Mouse (Mus musculus): ENCODE measurements around the gene Mdh2.

Gene Mdh2

GRCm38 (mm10) chr5:135776546-135776945 lies 1.7 kb upstream of the Mdh2 start:
- no peak for DNase-seq (ENCODE audit: low read depth, low spot score)

GRCm38 (mm10) chr5:135777796-135778470 lies 347 bp upstream of the Mdh2 start, which contains the start of gene Styxl1:
Gene Styxl1, minus strand, starts transcription at chr5:135778385.
- DNase-seq (ENCODE audit: low read depth, low spot score), result peak; percentile 29

GRCm38 (mm10) chr5:135780331-135780730 lies 2.1 kb downstream of the Mdh2 start:
- no peak for DNase-seq (ENCODE audit: low read depth, low spot score)

GRCm38 (mm10) chr5:135782901-135783300 lies 4.6 kb downstream of the Mdh2 start:
- no peak for DNase-seq (ENCODE audit: low read depth, low spot score)

- peak; percentile 73 for DNase-seq (ENCODE audit: low read depth, low spot score)
These were observed 15.9 kb downstream of the Mdh2 start for GRCm38 (mm10) chr5:135793996-135794858.

GRCm38 (mm10) chr5:135794859-135795181 lies 16.5 kb downstream of the Mdh2 start:
- DNase-seq (ENCODE audit: low read depth, low spot score), result no peak

GRCm38 (mm10) chr5:135799746-135800145 lies 21.5 kb downstream of the Mdh2 start:
- DNase-seq (ENCODE audit: low read depth, low spot score), result no peak

GRCm38 (mm10) chr5:135800927-135801326 lies 22.6 kb downstream of the Mdh2 start:
- DNase-seq (ENCODE audit: low read depth, low spot score), result no peak

GRCm38 (mm10) chr5:135802641-135803040 lies 24.4 kb downstream of the Mdh2 start:
- DNase-seq (ENCODE audit: low read depth, low spot score), result no peak

- no peak for DNase-seq (ENCODE audit: low read depth, low spot score)
These were observed 24.9 kb downstream of the Mdh2 start for GRCm38 (mm10) chr5:135803135-135803534.

GRCm38 (mm10) chr5:135803676-135804075 lies 25.4 kb downstream of the Mdh2 start:
- DNase-seq (ENCODE audit: low read depth, low spot score), result no peak

GRCm38 (mm10) chr5:135804735-135805134 lies 26.5 kb downstream of the Mdh2 start:
- DNase-seq (ENCODE audit: low read depth, low spot score), result no peak

- DNase-seq (ENCODE audit: low read depth, low spot score), result peak; percentile 80
These were observed 28.4 kb downstream of the Mdh2 start, which contains the start of gene Srrm3 for GRCm38 (mm10) chr5:135806555-135807262. Gene Srrm3, plus strand, starts transcription at chr5:135806890.

GRCm38 (mm10) chr5:135807263-135807637 lies 29.0 kb downstream of the Mdh2 start:
- no peak for DNase-seq (ENCODE audit: low read depth, low spot score)

GRCm38 (mm10) chr5:135812991-135813390 lies 34.7 kb downstream of the Mdh2 start:
- DNase-seq (ENCODE audit: low read depth, low spot score), result no peak

GRCm38 (mm10) chr5:135818491-135818890 lies 40.2 kb downstream of the Mdh2 start:
- DNase-seq (ENCODE audit: low read depth, low spot score), result no peak

- DNase-seq (ENCODE audit: low read depth, low spot score), result no peak
These were observed 44.1 kb downstream of the Mdh2 start for GRCm38 (mm10) chr5:135822316-135822944.

GRCm38 (mm10) chr5:135824517-135824916 lies 46.2 kb downstream of the Mdh2 start:
- DNase-seq (ENCODE audit: low read depth, low spot score), result no peak

- DNase-seq (ENCODE audit: low read depth, low spot score), result no peak
These were observed 47.9 kb downstream of the Mdh2 start for GRCm38 (mm10) chr5:135826225-135826624.

GRCm38 (mm10) chr5:135829381-135829780 lies 51.1 kb downstream of the Mdh2 start:
- DNase-seq (ENCODE audit: low read depth, low spot score), result no peak

- no peak for DNase-seq (ENCODE audit: low read depth, low spot score)
These were observed 54.4 kb downstream of the Mdh2 start for GRCm38 (mm10) chr5:135832729-135833128.

All from embryo, embryonic 11.5 days (tissue).